Mouse (Mus musculus) forebrain, embryonic 11.5 days (tissue): ENCODE results near the gene Pxdn. TPM values are rescaled to one million over a fixed set of nuclear protein-coding genes. Genes with fewer than 3 reads are reported as not detected.
A peak's percentile ranks its signal among the peaks of the same experiment; 100 is the strongest.

Experiments used
- ATAC-seq: fragments of 200-750 bp; cut with Nextera tagmentation; replicated peaks from 2 replicates; pipeline ENCODE4 v1.8.0; 2017; ENCODE audit warnings: moderate TSS enrichment; ENCODE audit not compliant: low FRiP score
- DNase-seq: peaks from one replicate; pipeline ENCODE4 v3.0.0-alpha.2; 2017; ENCODE audit warnings: low spot score
- H3K27ac ChIP-seq: fragments of 300-500 bp; sonication (generic); 2 replicates; pipeline ENCODE4 v1.5.1; 2014; ENCODE audit warnings: low read depth, low read length
- H3K27me3 ChIP-seq: fragments of 300-500 bp; sonication (generic); 2 replicates; pipeline ENCODE4 v1.6.1; 2014; ENCODE audit warnings: mild to moderate bottlenecking, low read length, mixed read lengths; ENCODE audit not compliant: control insufficient read depth, insufficient read depth
- H3K36me3 ChIP-seq: fragments of 300-500 bp; sonication (generic); 2 replicates; pipeline ENCODE4 v1.6.1; 2014; ENCODE audit warnings: mild to moderate bottlenecking, low read length, moderate library complexity, mixed read lengths; ENCODE audit not compliant: control insufficient read depth, insufficient read depth
- H3K4me1 ChIP-seq: fragments of 300-500 bp; sonication (generic); replicated peaks from 2 replicates; pipeline ENCODE4 v1.6.1; 2014; ENCODE audit warnings: low read length, mixed read lengths; ENCODE audit not compliant: control insufficient read depth, insufficient read depth
- H3K4me2 ChIP-seq: fragments of 300-500 bp; sonication (generic); 2 replicates; pipeline ENCODE4 v1.6.1; 2014; ENCODE audit warnings: low read depth, mild to moderate bottlenecking, low read length, moderate library complexity, mixed read lengths; ENCODE audit not compliant: severe bottlenecking
- H3K4me3 ChIP-seq: fragments of 300-500 bp; sonication (generic); 2 replicates; pipeline ENCODE4 v1.5.1; 2014; ENCODE audit warnings: low read depth, low read length
- H3K9ac ChIP-seq: fragments of 300-500 bp; sonication (generic); 2 replicates; pipeline ENCODE4 v1.6.1; 2014; ENCODE audit warnings: low read length
- H3K9me3 ChIP-seq: fragments of 300-500 bp; sonication (generic); 2 replicates; pipeline ENCODE4 v1.6.1; 2016; ENCODE audit warnings: low read length, mixed read lengths; ENCODE audit not compliant: control insufficient read depth
- WGBS: fragments of 180-500 bp; shearing (Covaris S2); extraction: QIAGEN DNeasy Blood & Tissue Kit; methylation state at CpG from one replicate; pipeline ENCODE4 v1.1.7; 2014; 5-methylcytosine and 5-hydroxymethylcytosine counted together
- polyA plus RNA-seq: library from polyadenylated mRNA; unstranded; fragments of >200 nt; fragmentation: Nextera tagmentation; extraction: Ambion mirVana; gene quantifications from 2 replicates; pipeline ENCODE4 v1.2.1, GENCODE M21; 2014

The Pxdn gene
- polyA plus RNA-seq, 1 experiment from 2014 or later = 73.7 TPM

DNA sequence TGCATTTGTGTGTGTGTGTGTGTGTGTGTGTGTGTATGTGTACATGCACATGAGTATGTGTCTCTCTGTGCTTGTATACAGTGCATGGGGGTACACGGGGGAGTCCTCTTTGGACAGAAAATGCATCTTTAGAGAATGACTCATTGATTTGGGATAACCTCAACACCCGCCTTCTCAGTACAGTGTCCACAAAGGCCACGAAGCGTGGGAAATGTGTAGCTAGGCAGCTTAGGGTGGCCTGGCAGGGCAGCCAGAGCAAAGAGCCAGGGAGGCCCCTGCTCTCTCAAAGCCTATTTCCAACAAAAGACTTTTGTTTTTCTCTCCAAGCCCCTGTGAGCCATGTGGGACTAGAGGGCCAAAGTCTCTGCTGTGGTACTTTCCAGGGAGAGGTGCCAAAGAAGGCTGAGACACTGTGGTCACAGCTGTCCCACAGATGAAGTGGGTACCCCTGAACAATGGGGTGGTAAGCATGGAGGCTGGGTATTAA lies 99.2 kb downstream of the Pxdn start:
- Histone ChIP-seq H3K9me3 (no peaks in the 10 kb centered on the region), H3K36me3 (no peaks in the 10 kb centered on the region), H3K4me3 (no peak overlapping the region), H3K27ac (peak overlapping the region; percentile 37; the same call in 1 of the 2 replicates), H3K4me1 (peaks cover 8% of the 10 kb centered on the region; the same call in 1 of the 2 replicates), H3K4me2 (no peak overlapping the region), H3K9ac (no peak overlapping the region), H3K27me3 (no peaks in the 10 kb centered on the region)
- WGBS = 49% methylated on average over 4 of the region's 4 CpGs
- DNase-seq (no peak), ATAC-seq (0 out of 2 replicates have a peak, but pooled peaks have one; percentile 10)

DNA sequence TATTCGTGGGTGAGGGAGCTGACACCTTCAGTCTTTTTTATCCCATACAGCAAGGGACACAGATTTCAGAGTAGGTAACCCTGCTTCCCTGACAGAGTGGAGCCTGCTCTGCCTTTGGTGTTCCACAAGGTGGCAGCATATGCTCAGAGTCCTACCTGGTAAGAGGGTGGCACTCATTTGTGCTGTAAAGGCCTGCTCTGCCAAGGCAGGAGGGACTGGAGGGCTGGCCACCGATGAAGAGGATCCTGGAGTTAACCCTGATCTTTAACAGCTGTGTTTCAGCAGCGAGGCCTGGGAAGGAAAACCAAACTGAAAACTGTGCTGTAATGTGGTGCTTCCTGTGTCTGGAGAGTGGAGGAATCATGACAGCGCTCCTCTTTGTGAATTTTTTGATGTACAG lies 102.2 kb downstream of the Pxdn start:
- Histone ChIP-seq H3K4me2 (no peak overlapping the region), H3K4me3 (no peak overlapping the region), H3K27me3 (no peaks in the 10 kb centered on the region), H3K36me3 (no peaks in the 10 kb centered on the region), H3K27ac (no peak overlapping the region), H3K4me1 (peaks cover 8% of the 10 kb centered on the region; the same call in 1 of the 2 replicates), H3K9ac (no peak overlapping the region), H3K9me3 (no peaks in the 10 kb centered on the region)
- WGBS = 43% methylated on average over 4 of the region's 4 CpGs
- ATAC-seq (no peak), DNase-seq (no peak)

DNA sequence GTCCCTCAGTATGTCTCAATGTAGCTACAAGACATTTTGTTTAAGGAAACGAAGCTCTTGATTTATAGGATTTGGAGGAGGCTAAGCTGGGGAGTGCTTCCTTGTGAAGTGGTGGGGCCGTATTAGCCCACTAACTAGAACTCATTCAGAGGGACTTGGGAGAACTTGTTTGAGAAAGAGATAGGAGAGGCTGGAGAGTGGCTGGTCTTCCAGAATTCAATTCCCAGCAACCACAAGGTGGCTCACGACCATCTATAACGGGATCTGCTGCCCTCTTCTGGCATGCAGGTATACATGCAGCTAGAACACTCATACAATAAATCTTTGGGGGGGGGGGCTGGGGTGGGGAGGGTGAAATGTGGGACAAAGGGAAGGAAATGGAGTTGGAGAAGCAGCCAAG lies 102.7 kb downstream of the Pxdn start:
- H3K27me3 ChIP-seq = no peaks in the 10 kb centered on the region
- H3K4me3 ChIP-seq = no peak overlapping the region
- WGBS = 22% methylated on average over 4 of the region's 4 CpGs
- no peaks in the 10 kb centered on the region for H3K9me3 ChIP-seq
- ATAC-seq = peak; percentile 30; the same call in 1 of the 2 replicates
- no peak overlapping the region for H3K9ac ChIP-seq
- peaks cover 8% of the 10 kb centered on the region; the same call in 1 of the 2 replicates for H3K4me1 ChIP-seq
- H3K27ac ChIP-seq = no peak overlapping the region
- DNase-seq = peak; percentile 72
- H3K4me2 ChIP-seq = no peak overlapping the region
- no peaks in the 10 kb centered on the region for H3K36me3 ChIP-seq

DNA sequence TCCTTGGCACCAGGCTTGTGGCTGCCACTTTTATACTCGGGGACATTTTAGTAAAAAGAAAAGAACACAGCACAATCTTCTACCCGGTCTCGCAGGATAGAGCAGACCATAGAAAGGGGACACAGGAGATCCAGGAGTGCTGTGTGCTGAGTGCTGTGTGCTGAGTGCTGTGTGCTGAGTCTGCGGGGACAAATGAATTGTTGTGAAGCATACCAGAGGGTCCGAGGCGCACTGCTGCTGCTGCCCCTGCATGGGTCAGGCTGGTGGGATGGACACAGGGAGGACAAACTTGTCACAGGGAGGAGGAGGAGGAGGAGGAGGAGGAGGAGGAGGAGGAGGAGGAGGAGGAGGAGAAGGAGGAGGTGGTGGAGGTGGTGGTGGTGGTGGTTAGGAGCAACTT lies 111.4 kb downstream of the Pxdn start:
- Histone ChIP-seq H3K9ac (no peak overlapping the region), H3K4me3 (no peak overlapping the region), H3K27ac (no peak overlapping the region), H3K4me1 (no peaks in the 10 kb centered on the region), H3K4me2 (no peak overlapping the region), H3K36me3 (no peaks in the 10 kb centered on the region), H3K9me3 (no peaks in the 10 kb centered on the region), H3K27me3 (no peaks in the 10 kb centered on the region)
- 82% methylated on average over 5 of the region's 6 CpGs for WGBS
- ATAC-seq = no peak
- no peak for DNase-seq

DNA sequence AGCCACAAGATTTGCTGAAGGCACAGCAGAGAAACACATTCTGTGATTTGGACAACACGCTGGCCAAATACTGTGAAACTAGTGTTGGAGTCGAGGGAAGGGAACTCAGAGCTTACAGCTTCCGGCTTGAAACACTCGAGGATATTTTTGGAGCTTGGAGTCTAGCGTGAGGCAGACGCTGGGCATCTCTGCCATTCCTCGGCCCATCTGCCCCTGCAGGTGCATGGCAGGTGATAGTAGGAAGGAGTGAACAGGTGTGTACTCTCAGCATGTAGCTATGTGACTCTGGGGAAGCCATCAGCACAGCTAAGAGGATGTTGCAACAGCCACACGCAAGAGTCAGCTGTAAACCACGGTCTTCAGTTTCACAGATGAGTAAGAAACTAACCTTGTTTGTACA lies 112.4 kb downstream of the Pxdn start:
- H3K27me3 ChIP-seq = no peaks in the 10 kb centered on the region
- no peaks in the 10 kb centered on the region for H3K9me3 ChIP-seq
- ATAC-seq = no peak
- no peak for DNase-seq
- no peak overlapping the region for H3K9ac ChIP-seq
- H3K4me3 ChIP-seq = no peak overlapping the region
- H3K4me1 ChIP-seq = no peaks in the 10 kb centered on the region
- H3K4me2 ChIP-seq = no peak overlapping the region
- WGBS = 88% methylated on average over 9 of the region's 9 CpGs
- H3K27ac ChIP-seq = no peak overlapping the region
- H3K36me3 ChIP-seq = no peaks in the 10 kb centered on the region

DNA sequence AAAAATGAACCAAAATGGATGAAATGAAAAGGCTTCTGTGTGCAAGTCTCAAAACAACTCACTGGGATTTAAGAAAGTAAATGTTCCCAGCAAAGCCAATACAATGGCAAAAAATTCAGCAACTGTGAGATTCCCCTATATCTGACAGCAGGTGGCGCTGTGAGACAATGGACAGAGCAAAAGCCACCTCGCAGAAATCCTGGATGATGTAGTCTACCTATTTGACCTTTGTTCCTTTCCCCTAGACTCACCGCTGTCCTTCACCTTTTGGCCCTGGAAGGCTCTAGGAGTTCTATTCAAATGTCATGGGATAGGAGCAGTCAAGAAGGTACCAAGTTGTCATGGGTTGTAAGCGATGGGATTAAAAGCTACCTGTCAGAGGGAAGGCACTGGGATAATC lies 112.8 kb downstream of the Pxdn start:
- Histone ChIP-seq H3K4me1 (no peaks in the 10 kb centered on the region), H3K9me3 (no peaks in the 10 kb centered on the region), H3K4me3 (no peak overlapping the region), H3K36me3 (no peaks in the 10 kb centered on the region), H3K9ac (no peak overlapping the region), H3K4me2 (no peak overlapping the region), H3K27me3 (no peaks in the 10 kb centered on the region), H3K27ac (no peak overlapping the region)
- 14% methylated on average over 4 of the region's 4 CpGs for WGBS
- DNase-seq (peak; percentile 71), ATAC-seq (no peak)

DNA sequence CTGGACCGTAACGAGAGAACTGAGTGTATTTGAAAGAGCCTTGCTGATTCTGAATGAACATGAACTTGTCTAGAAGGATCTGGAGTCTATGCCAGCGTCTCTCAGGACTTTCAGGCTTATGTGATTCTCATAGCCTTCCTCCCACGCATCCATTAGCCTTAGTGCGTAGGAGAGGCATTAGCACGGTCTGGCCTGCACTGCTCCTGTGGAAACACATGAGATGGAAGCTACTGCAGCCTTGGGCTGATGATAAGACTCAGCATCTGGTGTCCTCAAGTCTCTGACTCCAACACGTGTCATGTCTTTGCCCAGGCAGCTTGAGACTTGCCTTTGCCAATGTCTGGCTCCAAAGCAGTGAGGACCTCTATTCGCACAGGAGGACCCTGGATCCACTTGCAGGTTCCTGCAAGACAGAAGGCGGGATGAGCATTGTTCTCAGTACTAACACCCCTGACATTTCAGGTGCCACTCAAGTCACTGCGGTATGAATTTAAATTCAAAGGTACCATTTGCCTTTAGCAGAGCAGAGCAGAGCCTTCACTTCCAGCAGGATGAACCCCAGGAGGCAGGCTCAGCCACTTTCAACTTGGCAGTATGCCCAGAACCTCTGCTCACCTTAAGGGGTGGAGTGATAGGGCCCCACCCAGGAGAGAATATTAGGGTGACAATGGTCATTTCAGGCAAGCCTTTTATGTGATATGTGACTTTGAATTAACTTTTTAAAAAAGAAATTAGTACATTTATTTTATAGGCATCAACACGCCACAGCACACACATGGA lies 117.5 kb downstream of the Pxdn start:
- Histone ChIP-seq H3K9me3 (no peaks in the 10 kb centered on the region), H3K4me3 (no peak overlapping the region), H3K4me1 (no peaks in the 10 kb centered on the region), H3K36me3 (no peaks in the 10 kb centered on the region), H3K9ac (no peak overlapping the region), H3K4me2 (no peak overlapping the region), H3K27me3 (no peaks in the 10 kb centered on the region), H3K27ac (no peak overlapping the region)
- ATAC-seq (no peak), DNase-seq (no peak)
- 90% methylated on average over 11 of the region's 11 CpGs for WGBS

DNA sequence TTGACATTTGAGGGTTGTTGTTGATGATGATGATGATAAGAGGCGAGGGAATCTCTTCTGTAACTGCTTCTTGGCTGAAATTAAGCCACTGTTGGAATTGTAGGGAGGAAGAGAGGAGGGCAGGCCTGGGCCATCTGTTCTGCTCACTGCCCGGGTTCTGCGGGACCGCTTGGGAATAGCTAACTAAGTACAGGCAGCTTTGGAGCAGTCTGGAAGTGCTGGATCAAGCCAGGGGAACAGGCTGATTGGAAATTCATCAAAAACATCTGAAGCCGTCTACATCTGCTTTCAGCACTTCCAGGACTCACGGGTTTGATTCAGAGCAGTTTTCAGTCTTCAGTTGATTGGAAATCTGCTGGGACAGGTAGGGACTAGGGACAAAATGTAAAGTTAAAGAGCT lies 120.6 kb downstream of the Pxdn start:
- Histone ChIP-seq H3K4me1 (no peaks in the 10 kb centered on the region), H3K36me3 (no peaks in the 10 kb centered on the region), H3K9me3 (no peaks in the 10 kb centered on the region), H3K9ac (no peak overlapping the region), H3K4me2 (no peak overlapping the region), H3K27ac (no peak overlapping the region), H3K4me3 (no peak overlapping the region), H3K27me3 (no peaks in the 10 kb centered on the region)
- WGBS = 76% methylated on average over 6 of the region's 6 CpGs
- ATAC-seq (no peak), DNase-seq (no peak)
